Mouse (Mus musculus) adrenal gland, postnatal 14 days (tissue): ENCODE measurements at regions not wholly inside any gene's neighbourhood (a gene's known extent, or its start where the extent isn't known, plus 50 kb on each side); places are given as distances from the start of the nearest gene placed in this dataset.

Source experiments
- DNase-seq: peaks from one replicate; pipeline ENCODE4 v3.0.0; 2021; ENCODE audit warnings: mixed read lengths

DNA sequence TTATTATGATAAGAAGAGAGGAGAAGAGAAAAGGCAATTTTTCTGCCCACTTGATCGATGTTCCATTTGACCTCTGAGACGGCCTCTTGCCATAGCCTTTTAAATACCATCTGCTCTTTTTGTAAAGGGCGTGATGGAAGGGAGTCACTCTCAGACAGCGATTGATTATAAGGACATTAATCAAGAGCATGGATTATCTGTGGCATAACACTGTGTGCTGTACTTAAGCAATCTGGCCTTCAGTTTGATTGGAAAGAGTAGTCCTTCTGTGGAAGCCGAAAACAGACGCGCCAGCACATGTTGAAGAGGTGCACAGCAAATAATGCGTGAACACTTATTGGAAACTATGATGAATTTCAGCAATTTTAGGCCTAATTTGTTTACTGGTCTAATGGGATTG is 685.4 kb upstream of the Robo1 start:
- DNase-seq: no peak

GRCm38 (mm10) chr16:71640361-71640760 is 667.7 kb upstream of the Robo1 start:
- no peak for DNase-seq

DNA sequence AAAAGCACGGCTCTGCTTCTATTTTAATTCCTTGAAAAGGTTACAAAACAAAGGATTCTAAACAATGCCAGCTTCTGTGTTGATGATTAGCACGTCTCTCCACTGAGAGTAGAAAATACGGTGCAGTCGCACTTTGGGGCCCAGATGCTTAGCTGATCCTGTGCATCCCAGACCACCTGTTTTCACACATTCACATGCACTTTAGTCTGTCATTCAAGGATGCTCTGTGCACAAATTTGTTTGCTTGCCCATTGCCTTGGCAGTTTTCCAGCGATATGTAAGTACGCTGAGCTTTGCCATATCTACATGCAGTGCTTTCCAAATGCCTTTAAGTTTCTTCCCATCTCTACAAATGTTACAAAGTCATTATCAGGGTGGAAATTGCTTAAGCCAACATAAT is 664.9 kb upstream of the Robo1 start:
- no peak for DNase-seq

- no peak for DNase-seq
Measured at GRCm38 (mm10) chr16:71678075-71678701, 629.9 kb upstream of the Robo1 start.

DNA sequence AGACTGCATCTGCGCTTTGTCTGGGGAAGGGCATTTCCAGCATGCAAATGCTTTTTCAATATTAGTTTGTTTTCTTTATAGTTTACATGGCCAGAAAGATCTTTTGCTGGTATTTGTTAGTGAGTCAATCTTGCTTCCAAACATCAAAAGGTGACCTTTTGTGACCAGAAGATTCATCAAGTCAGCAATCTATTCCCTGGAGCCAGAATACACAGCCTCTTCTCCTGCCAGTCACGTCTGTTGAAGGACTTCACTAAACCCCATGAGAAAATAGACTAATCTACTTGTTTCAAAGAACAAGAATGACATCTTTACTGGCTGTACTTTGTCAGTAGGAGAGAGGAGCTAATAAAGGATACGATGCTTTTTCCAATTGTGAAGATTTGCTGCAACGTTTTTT is 614.6 kb upstream of the Robo1 start:
- no peak for DNase-seq

GRCm38 (mm10) chr16:71705846-71706245 is 602.3 kb upstream of the Robo1 start:
- no peak for DNase-seq

- DNase-seq: no peak
Measured at GRCm38 (mm10) chr16:71709684-71710083, 598.4 kb upstream of the Robo1 start.

DNA sequence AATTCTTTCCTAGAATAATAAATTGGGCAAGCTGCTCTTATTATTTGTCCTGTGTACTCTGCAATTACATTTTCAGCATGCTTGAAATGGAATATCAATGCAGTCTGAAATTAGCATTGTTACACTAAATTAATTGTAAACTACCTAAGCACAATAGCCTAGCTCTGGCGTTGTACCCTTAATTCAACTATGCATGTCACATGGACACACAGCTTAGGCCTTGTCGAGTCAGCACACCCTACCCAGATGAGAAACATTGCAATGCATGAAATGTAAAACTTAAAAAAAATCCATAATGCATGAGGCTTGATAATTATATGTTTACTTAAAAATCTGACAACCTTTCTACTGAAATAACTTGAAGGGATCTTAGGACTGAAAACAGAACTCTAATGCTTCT is 596.2 kb upstream of the Robo1 start:
- no peak for DNase-seq

DNA sequence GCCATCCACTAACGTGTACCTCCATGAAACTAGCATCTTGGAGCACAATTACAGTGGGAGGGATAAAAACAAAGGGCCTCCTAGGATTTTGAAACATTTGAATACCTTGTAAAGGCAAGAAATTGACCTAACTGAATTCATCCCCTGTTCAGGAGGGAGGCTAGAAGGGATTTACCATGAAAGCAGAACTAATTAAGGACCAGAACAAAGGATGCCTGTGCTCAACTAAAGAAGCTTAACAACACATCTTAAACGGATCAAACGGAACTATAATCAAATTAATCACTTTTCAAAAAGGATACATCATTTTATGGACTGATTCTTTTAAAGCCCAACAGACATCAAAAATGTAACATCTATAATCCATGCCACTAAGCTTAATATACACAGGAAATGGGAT is 590.9 kb upstream of the Robo1 start:
- no peak for DNase-seq

DNA sequence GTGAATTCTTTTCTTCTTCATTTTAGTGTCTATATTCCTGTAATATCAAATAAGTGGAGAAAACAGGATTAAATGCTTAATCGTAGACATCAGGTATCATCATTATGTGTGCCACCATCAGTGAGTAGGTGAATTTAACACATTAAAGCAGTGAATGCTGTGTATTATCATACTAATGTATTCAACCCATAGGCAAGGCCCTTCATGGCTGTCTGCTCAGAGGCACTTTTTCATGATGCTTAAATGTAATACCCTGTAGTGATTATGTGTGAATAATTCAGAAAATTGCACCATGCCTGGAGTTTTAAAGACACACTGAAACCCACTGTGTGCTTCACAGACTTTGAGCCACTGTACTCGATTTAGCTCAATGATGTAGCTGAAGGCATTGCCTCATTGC is 583.2 kb upstream of the Robo1 start:
- no peak for DNase-seq

DNA sequence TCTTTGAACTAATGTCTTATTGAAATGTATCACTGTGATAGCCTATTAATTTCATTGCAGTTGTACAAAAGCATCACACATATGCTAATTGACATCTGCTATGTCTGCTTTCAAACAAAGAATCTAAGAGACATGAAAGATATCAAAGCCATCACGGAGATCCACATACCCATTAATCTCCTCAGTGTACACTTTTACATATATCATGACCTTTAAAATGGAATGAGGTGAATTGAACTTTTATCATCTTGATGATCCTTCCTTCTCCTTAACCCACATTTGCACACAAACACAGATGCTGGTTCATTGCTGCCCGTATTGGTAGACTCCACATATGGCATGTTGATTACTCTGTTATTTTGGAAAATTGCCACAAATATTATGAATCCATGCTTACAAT is 570.2 kb upstream of the Robo1 start:
- no peak for DNase-seq

DNA sequence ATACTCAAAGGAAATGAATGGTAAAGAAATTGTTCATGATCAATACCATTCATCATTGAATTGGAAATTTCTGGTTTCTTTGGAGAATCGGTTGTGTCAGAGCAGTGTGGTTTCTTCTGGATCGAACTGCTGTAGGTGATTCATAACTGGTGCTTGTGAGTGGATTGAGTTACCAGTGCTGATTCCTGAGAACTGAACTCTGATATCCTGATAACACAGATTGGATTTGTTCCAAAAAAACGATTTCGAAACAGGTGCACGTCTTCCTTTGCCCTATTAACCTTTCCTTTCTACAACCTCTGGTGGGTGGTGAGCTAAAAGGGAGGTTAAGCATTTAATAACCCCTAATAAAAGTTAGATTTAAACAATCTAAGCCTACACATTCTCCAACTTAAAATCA is 569.0 kb upstream of the Robo1 start:
- no peak for DNase-seq

- no peak for DNase-seq
Measured at GRCm38 (mm10) chr16:71780945-71781344, 527.2 kb upstream of the Robo1 start.

DNA sequence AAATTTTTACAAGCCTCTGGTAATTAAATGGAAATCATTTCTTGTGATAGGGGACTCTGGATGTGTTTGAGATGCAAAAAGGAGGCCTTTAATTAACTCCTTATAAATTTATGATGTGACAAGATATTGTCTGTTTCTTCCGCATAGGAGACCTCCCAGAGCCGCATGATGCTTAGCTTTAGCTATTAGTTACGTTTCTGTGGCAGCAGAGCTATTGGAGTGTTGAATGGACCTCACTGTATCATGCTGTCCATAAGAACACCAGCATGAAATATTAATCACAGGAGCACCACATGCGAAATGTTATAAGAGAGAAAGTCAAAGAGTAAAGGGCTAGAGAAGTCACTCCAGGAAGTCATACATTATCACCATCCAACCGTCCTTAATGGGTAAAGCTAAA is 495.3 kb upstream of the Robo1 start:
- DNase-seq: no peak

- no peak for DNase-seq
Measured at GRCm38 (mm10) chr16:71835325-71835724, 472.8 kb upstream of the Robo1 start.

DNA sequence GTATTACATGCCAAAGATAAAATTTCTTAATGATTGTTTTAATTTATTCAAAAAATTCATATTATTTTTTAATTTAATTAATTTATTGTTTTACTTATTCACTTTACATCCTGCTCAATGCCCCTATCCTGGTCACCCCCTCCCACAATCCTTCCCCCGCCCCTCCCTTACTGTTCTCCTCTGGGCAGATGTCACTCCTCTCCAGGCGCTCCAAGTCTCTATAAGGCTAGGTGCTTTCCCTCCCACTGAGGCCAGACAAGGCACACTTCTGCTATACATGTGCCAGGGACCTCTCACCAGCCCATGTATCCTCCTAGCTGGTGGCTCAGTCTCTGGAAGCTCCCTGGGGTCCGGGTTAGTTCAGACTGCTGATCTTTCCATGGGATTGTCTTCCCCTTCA is 458.0 kb upstream of the Robo1 start:
- no peak for DNase-seq

DNA sequence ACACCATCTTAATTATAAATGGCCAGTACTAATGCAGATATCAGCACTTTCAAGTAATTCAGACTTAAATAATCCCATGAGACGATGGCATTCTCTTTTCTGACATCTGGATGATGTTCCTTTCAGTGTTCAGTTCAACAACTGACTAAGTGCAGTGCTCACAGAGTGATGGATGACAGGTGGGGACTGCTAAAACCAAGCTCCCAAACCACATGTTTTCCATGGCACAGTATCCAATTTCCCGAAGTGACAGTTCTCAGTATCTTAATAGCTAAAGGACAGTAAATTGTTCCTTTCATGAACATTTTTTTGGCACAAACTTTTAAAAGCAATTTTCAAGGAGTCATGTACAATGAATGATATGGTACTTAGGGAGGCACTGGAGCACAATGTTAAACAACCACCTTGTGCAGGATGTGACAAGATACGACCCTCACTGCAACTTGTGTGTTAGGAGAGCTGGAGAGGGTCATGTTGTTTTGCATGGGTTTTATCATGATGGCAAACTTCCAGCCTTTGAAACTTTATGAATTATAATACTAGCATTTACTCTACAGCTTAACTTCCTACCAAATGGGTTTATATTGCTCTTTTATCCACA is 456.4 kb upstream of the Robo1 start:
- no peak for DNase-seq

- no peak for DNase-seq
Measured at GRCm38 (mm10) chr16:71857877-71858276, 450.2 kb upstream of the Robo1 start.

- DNase-seq: no peak
Measured at GRCm38 (mm10) chr16:71860205-71860604, 447.9 kb upstream of the Robo1 start.

DNA sequence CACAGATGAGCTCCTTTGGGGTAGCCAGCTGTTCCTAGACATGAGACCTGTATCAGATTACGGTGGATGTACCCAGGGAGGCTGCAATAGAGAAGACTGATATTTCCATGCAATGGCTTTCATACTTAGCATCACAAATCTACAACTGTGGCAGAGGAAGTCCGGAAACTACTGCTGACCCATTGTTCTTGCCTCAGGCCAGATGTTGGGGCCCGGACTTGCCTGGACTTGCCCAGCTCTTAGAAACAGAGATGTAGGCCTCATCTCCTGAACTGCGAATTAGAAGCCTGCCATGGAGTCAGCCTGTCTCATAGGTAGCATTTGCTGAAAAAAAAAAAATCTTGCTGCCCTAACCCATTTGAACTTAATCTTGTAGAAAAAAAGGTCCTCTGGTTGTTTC is 422.4 kb upstream of the Robo1 start:
- DNase-seq: no peak

DNA sequence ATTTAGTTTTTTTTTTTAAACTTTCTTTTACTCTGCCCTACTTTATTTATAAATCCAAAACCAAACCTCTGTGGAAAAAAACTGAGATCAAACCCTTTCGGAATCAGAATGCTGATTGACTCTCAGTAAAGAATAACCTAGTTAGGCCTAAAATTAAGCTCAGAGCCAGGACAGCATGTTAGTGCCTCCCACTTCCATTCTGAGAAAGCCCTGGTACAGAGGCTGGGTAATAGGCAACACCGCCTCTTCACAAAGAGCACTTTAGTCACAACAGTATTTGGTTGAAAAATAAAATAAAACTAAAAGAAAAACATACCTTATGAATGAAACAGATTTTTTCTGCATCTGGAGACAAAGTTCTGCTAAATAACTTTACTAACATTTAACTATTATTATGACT is 418.4 kb upstream of the Robo1 start:
- DNase-seq: no peak

GRCm38 (mm10) chr16:71923111-71923510 is 385.0 kb upstream of the Robo1 start:
- no peak for DNase-seq

- DNase-seq: no peak
Measured at GRCm38 (mm10) chr16:71944165-71944564, 363.9 kb upstream of the Robo1 start.

GRCm38 (mm10) chr16:71944846-71945245 is 363.3 kb upstream of the Robo1 start:
- no peak for DNase-seq
